Mouse (Mus musculus) cortical plate, adult 2 months (tissue): Measurements from ENCODE around the gene Gsta3.

ENCODE experiments used
- CTCF ChIP-seq: fragments of 200-500 bp; IDR thresholded peaks from 2 replicates; pipeline ENCODE4 v1.5.1; 2011; ENCODE audit warnings: mild to moderate bottlenecking, control low read depth, low read length; ENCODE audit not compliant: insufficient read depth; ENCODE audit errors: extremely low read depth
- POLR2A ChIP-seq: fragments of 200-500 bp; IDR thresholded peaks from 2 replicates; pipeline ENCODE4 v1.6.1; 2011; ENCODE audit warnings: mild to moderate bottlenecking, low read length, control low read depth; ENCODE audit not compliant: insufficient read depth; ENCODE audit errors: extremely low read depth

DNA sequence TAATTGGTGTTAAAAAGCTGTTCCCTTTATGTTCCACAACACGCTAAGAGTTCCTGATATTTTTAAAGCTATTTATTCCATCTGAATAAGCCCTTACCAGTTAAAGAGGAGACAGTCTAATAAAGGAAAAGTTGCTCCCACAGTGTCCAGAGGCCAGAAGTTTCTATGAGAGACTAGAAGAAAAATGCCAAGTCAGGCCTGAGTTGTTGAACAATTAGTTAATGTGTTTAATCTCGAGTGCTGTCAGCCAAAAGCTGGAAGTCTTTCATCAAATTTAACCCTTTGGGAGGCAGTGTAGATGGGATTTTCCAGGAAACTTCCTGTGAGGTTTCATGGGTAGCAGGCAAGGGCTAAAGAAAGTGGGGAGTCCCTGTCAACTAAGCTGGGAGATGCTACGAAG lies 59.4 kb downstream of the Gsta3 start:
- TF ChIP-seq POLR2A (no peak), CTCF (no peak)
